Mouse (Mus musculus) megakaryocyte, embryonic 14.5 days (primary cell): ENCODE measurements around the gene Tcea2. TPM values are rescaled to one million over a fixed set of nuclear protein-coding genes. Genes with fewer than 3 reads are reported as not detected.

Source experiments
- H3K27me3 ChIP-seq: replicated peaks from 2 replicates; pipeline ENCODE3; 2012; ENCODE audit warnings: inconsistent platforms
- H3K36me3 ChIP-seq: replicated peaks from 2 replicates; pipeline ENCODE3; 2012; ENCODE audit warnings: low read length, inconsistent platforms, mixed read lengths
- H3K4me1 ChIP-seq: 2 replicates; pipeline ENCODE4 v1.6.1; 2012; ENCODE audit warnings: inconsistent platforms
- H3K4me3 ChIP-seq: replicated peaks from 2 replicates; pipeline ENCODE3; 2012; ENCODE audit warnings: moderate library complexity, mild to moderate bottlenecking, inconsistent platforms
- H3K9me3 ChIP-seq: 2 replicates; pipeline ENCODE4 v1.6.1; 2012; ENCODE audit warnings: inconsistent platforms
- FLI1 ChIP-seq: IDR thresholded peaks from 2 replicates; pipeline ENCODE4 v1.6.1; 2012; ENCODE audit warnings: low read length, inconsistent platforms, mixed read lengths
- GATA1 ChIP-seq: IDR thresholded peaks from 3 replicates; pipeline ENCODE4 v1.6.1; 2012; ENCODE audit warnings: mixed read lengths, low read length, inconsistent platforms, borderline replicate concordance
- polyA plus RNA-seq: library from polyadenylated mRNA; stranded (reverse); fragments of >175 nt; gene quantifications from 2 replicates; pipeline ENCODE4 v1.2.3, GENCODE M21; 2012; ENCODE audit warnings: low replicate concordance; ENCODE audit not compliant: insufficient read depth

The Tcea2 gene
- polyA plus RNA-seq, 1 experiment, result 1.1 TPM

DNA sequence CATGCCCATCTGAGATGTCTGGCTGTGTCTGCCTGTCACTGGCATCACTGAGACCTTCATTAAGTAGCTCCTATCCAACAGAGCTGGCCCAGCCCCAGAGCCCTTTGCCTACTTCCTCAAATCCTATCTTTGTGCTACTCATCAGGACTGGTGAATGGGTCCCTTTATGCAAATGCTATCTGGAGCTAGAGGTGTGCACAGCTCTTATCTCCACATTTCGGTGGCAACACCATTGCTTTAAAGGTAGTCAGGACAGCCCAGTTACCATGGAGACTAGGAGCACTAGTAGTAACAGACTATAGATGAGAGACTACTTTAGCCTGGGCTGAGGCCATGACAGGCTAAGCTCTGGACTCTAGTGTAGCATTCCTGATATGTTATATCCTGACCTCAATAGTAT is 4.6 kb downstream of the Tcea2 start:
- peaks cover 23% of the 10 kb centered on the region for H3K4me1 ChIP-seq
- H3K9me3 ChIP-seq, result no peaks in the 10 kb centered on the region
- TF ChIP-seq FLI1, result no peak
- TF ChIP-seq GATA1, result no peak
- H3K27me3 ChIP-seq, result peaks cover 30% of the 10 kb centered on the region
- H3K4me3 ChIP-seq, result no peak overlapping the region
- peaks cover 43% of the 10 kb centered on the region for H3K36me3 ChIP-seq

DNA sequence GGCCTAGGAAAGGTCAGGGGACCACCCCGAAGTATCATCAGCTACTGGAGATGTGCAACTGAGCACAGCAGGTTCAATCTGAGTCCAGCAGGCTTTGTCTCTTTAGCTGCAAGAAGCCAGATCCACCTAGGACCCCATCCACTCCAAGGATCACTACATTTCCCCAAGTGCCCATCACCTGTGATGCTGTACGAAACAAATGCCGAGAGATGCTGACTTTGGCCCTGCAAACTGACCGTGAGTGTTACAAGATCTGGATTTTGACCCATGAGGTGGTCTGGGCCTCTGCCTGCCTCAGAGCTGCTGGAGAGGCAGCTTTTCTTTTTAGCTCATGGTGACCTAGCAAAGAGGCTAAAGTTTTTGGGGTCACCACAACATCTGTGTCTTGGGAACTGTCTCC is 5.6 kb downstream of the Tcea2 start:
- peaks cover 23% of the 10 kb centered on the region for H3K4me1 ChIP-seq
- H3K9me3 ChIP-seq, result no peaks in the 10 kb centered on the region
- peaks cover 51% of the 10 kb centered on the region for H3K36me3 ChIP-seq
- H3K27me3 ChIP-seq, result peaks cover 29% of the 10 kb centered on the region
- TF ChIP-seq GATA1 (no peak), FLI1 (no peak)
- no peak overlapping the region for H3K4me3 ChIP-seq

- H3K9me3 ChIP-seq, result no peaks in the 10 kb centered on the region
- H3K4me1 ChIP-seq, result peaks cover 33% of the 10 kb centered on the region
- H3K36me3 ChIP-seq, result peaks cover 51% of the 10 kb centered on the region
- H3K4me3 ChIP-seq, result no peak overlapping the region
- H3K27me3 ChIP-seq, result peaks cover 23% of the 10 kb centered on the region
- TF ChIP-seq FLI1 (no peak), GATA1 (no peak)
Observed at GRCm38 (mm10) chr2:181687586-181687985, 7.5 kb downstream of the Tcea2 start.

DNA sequence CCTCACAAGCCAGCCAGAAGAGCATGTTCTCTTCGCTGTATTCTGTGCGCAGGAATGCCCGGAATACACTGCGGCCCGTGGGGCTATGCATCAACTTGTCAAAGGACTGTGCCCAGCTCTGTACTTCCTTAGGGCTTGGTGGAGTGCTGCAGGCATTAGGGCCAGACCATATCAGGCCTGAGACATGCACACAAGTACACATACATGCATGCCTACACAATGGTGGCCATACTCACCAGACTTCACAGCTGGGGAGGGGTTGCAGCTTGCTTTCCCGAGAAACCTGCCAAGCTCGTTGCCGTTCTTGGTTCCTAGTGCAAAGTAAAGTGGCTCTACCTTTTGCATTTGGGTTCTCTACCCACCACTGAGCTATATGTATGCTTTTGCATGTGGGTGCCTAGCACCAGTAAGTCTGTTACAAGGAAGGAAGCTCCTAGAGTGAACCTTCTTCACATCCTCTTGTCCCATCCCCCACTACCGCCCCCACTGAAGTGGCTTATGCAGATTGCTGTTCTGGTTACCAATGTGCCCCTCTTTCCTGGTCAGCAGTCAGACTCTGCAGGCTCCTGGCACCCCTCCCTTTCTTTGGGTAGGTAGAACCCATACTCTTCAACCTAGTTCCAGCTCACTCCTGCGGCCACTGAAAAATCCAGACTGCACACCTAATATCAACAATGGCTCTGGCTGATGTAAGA is 9.5 kb downstream of the Tcea2 start:
- H3K4me3 ChIP-seq, result no peak overlapping the region
- peaks cover 51% of the 10 kb centered on the region for H3K36me3 ChIP-seq
- no peaks in the 10 kb centered on the region for H3K9me3 ChIP-seq
- TF ChIP-seq GATA1 (no peak), FLI1 (no peak)
- peaks cover 53% of the 10 kb centered on the region for H3K4me1 ChIP-seq
- H3K27me3 ChIP-seq, result peaks cover 29% of the 10 kb centered on the region

GRCm38 (mm10) chr2:181691083-181691482 is 11.0 kb downstream of the Tcea2 start:
- H3K4me3 ChIP-seq, result peak overlapping the region; percentile 78
- peaks cover 65% of the 10 kb centered on the region for H3K4me1 ChIP-seq
- TF ChIP-seq FLI1 (no peak), GATA1 (no peak)
- peaks cover 42% of the 10 kb centered on the region for H3K36me3 ChIP-seq
- peaks cover 42% of the 10 kb centered on the region for H3K27me3 ChIP-seq
- no peaks in the 10 kb centered on the region for H3K9me3 ChIP-seq

DNA sequence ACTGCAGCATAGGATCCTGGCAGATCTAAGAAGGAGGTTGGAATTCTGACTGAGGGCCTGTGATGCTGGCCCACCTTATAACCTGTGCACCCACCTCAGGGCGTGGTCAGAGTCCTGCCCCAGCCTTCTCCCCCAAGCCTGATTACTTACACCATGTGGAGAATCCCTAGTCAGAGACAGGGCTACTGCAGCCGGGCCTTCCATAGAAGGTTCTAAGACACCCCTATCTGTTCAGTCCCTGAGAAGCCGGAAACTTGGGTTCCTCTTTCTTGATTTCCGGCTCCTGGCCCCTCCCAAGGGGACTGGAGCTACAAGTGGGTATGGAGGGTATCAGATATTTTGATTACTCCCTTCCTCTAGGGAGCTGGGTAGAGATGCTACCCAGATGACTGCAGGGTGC is 11.5 kb downstream of the Tcea2 start:
- peaks cover 70% of the 10 kb centered on the region for H3K4me1 ChIP-seq
- H3K27me3 ChIP-seq, result peaks cover 47% of the 10 kb centered on the region
- H3K36me3 ChIP-seq, result peaks cover 37% of the 10 kb centered on the region
- peak overlapping the region; percentile 78 for H3K4me3 ChIP-seq
- no peaks in the 10 kb centered on the region for H3K9me3 ChIP-seq
- no peak for TF ChIP-seq FLI1
- no peak for TF ChIP-seq GATA1

DNA sequence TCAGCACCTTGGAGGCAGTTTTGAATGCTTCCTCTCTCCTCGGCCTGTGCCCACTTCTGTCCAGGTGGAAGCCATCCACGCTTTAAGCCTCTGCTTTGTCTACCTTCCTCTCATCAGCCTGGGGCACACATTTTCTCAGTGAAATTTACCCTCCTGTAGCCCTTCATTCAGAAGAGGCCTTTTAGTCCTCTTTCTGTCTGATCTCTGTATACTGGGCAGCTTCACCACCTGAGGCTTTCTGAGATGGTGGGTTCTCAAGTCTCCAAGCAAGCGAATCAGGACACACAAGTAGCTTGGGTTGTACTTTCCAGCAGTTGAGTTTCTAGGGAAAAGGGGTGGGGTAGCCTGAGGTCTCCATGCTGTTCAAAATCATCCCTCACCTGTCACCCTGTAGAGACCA is 12.2 kb downstream of the Tcea2 start:
- peaks cover 53% of the 10 kb centered on the region for H3K27me3 ChIP-seq
- TF ChIP-seq GATA1 (no peak), FLI1 (no peak)
- peaks cover 70% of the 10 kb centered on the region for H3K4me1 ChIP-seq
- H3K9me3 ChIP-seq, result no peaks in the 10 kb centered on the region
- H3K36me3 ChIP-seq, result peaks cover 30% of the 10 kb centered on the region
- H3K4me3 ChIP-seq, result peak overlapping the region; percentile 93

DNA sequence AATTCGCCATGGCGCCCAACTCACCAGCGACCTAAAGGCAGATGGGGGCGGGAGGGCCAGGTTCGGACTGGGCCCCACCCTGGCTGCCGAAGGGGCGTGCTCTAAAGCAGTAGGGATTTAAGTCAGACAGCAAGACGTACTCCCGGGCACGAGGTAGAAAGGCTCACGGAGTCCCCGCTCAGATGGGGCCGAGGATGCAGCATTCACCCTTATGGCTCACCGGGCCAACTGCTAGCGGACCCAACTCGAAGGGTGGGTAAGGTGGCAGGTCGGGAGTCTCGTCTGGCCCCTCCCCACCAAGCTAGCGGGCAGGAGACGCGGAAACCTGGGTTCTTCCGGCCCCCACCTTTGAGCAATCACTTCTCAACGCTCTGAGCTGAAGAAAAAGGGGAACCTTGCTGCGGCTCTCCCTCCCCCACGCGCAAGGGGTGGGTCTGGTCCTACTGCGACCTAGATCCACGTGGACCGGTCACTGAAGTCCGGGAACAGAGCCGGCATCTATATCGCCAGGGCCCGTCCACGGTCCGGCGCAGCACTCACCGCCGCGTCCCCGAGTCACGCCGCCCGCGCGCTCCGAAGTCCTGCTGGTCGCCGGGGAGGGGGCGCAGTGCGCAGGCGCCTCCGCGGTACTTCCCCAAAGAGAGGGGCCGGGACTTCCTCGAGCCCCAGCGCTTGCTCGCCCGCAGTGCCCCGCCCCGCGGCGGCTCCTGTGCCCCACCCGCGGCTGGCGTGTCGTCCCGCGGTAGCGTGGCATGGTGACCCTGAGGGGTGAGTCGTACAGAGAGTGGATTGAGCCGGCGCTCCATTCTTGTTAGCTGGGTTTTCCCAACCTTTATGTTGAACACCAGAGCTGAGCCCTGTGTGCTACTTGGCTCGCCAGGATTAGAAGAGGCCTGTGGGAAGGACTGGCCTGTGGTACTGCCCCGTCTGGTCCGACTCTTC is 13.5 kb downstream of the Tcea2 start, which contains the start of gene Rgs19:
Gene Rgs19, minus strand, starts transcription at position 639 of the 942 bp plus-strand sequence.
- peaks cover 18% of the 10 kb centered on the region for H3K36me3 ChIP-seq
- H3K4me1 ChIP-seq, result peaks cover 70% of the 10 kb centered on the region
- no peak for TF ChIP-seq FLI1
- no peak for TF ChIP-seq GATA1
- peaks cover 54% of the 10 kb centered on the region for H3K27me3 ChIP-seq
- H3K9me3 ChIP-seq, result no peaks in the 10 kb centered on the region
- H3K4me3 ChIP-seq, result peak within 1 kb of the TSS; percentile 93

GRCm38 (mm10) chr2:181694581-181694980 is 14.5 kb downstream of the Tcea2 start:
- no peaks in the 10 kb centered on the region for H3K9me3 ChIP-seq
- H3K4me1 ChIP-seq, result peaks cover 68% of the 10 kb centered on the region
- H3K4me3 ChIP-seq, result no peak overlapping the region
- no peak for TF ChIP-seq GATA1
- no peak for TF ChIP-seq FLI1
- peaks cover 9% of the 10 kb centered on the region for H3K36me3 ChIP-seq
- H3K27me3 ChIP-seq, result peaks cover 54% of the 10 kb centered on the region

DNA sequence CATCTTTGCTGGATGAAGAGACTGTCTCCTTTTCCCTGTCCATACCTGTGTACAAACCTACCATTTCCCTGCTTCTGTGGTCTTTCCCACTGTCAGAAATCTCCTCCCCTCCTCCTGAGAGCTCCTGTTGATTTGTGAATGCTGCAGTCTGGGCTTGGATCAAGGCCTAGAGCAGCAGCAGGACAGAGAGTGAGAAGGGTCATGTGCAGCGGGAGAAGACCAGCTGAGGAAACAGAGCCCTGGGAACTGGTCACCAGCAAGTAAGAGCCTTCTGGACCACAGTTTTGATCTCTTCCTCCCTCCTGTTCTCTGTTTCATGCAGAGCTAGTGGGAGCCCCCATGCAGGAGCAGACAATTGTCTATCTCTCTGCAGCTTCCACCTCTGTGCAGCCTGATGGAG is 15.7 kb downstream of the Tcea2 start:
- H3K4me3 ChIP-seq, result no peak overlapping the region
- TF ChIP-seq GATA1 (no peak), FLI1 (no peak)
- no peaks in the 10 kb centered on the region for H3K9me3 ChIP-seq
- peaks cover 52% of the 10 kb centered on the region for H3K27me3 ChIP-seq
- peaks cover 56% of the 10 kb centered on the region for H3K4me1 ChIP-seq
- H3K36me3 ChIP-seq, result no peaks in the 10 kb centered on the region
